Mouse (Mus musculus): ENCODE measurements around the gene 2610028H24Rik.

DNA sequence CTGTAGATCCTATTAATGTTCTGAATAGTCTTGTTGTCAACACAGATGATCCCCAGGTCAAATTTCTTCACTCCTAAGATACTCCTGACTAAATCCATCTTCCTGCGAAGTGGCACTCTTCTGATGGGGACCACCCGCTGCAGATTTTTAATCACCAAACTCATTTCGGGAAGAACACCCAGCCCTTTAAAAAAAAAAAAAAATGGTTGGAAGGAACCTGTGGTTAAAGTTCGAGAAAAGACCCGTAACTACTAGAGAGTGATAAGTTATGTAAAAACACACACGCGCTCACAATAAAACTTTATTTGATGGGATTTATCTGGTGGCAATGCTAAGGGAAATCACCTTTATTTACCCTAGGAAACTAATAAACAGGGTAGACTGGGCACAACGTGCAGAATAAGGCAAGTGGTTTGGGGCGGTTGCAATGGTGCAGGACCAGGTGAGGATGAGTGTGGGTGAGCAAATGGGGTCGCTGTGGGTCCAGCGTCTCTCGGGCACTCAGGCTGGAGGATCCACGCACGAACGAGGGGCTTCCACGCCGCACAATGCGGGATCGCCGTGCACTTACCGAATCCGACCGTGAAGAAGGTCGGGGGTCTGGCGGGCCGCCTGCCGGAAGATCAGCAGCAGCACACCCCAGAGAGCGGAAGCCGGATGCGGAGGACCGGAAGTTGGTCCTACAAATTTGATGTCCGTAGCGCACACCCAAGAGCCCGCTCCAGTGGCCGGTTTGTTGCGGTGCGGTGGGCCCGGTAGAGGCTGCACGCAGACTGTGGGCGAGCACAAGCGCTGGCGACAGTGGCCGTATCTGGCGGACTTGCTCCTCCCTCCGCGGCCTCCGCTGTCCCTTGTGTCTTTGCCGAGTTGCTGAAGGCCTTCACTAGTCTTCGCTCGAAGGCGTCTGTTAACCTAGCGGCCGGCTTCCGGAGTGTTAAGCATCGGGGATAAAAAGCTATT, 19.6 kb downstream of the 2610028H24Rik start, which contains the start of the genes Mcm3ap and Ybey:
- TF ChIP-seq CTCF (conservative IDR thresholded peaks at IDR 0.05; ENCODE audit: insufficient read depth, insufficient read length, low read depth, low read length) (peak; percentile 39), POLR2A (IDR thresholded peaks at IDR 0.05; ENCODE audit: low read depth, low read length) (peak; percentile 21)

All from kidney, adult 2 months (tissue).